ENCODE assay signal across 15 mouse cellular contexts in the genomic region with DNA sequence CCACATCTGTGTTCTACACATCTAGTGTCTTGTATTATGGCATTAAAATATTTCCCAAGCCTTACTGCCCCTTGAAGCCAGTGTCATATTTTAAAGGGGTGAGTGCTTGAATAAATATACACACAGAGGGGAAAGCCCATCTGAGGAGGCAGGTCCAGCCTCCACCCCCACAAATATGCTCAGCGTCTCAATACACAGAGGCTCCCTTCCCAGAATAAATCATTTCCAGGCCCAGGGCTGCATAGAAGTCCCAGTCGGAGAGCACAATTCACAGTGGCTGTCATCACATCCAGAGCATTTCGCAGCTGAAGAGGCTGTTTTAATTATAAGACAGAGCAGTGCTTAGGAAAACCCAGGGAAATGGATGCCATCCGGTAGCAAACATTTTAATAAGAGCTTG.
DNase-seq lines count a peak whose midpoint lies in the region; ATAC-seq lines count a peak whose summit lies in the region.
"Had no signal": no experiment of that assay in that cellular context is flagged by ENCODE, and none has a peak within 500 bp of the region (broad histone marks: within the 10 kb centered on the region; RNA-seq: fewer than 3 reads in every experiment).

No protein-coding gene starts in this region.

- DNase-seq in heart, adult 9 months (ENCODE audit: low spot score in 2 of 2) = peak; percentile 37 to 53
- no peak for DNase-seq in heart, postnatal 25 days (ENCODE audit: low spot score)
- peak; percentile 39 for DNase-seq in adipocyte (ENCODE audit: low spot score)
- DNase-seq in embryo, embryonic 9.5 days (ENCODE audit: extremely low spot score) = peak; percentile 24
- DNase-seq in layer of hippocampus, adult 9-11 months = no peak
- no peak for DNase-seq in midbrain, embryonic 14.5 days
- DNase-seq in urinary bladder, postnatal 4 days (ENCODE audit: low spot score in 2 of 2) = no peak
- DNase-seq: cerebellum, adult 9-11 months; gastrocnemius, postnatal 10 days; liver, embryonic 13.5 days; lung, postnatal 36 days had no signal

- H3K4me3 ChIP-seq in heart, embryonic 14.5 days (ENCODE audit: control insufficient read depth in 1 of 2, insufficient read depth in 1 of 2, low read depth in 1 of 2, low read length in 2 of 2) = no peak overlapping the region
- H3K4me3 ChIP-seq in midbrain, embryonic 14.5 days (replicated peaks; ENCODE audit: low read depth, low read length) = no peak overlapping the region
- H3K4me3 ChIP-seq: erythroblast, embryonic 14.5 days; liver, embryonic 13.5 days; neural tube, embryonic 15.5 days had no signal

- no peak for ATAC-seq in heart, embryonic 14.5 days (ENCODE audit: insufficient number of reproducible peaks, insufficient read depth, low FRiP score, low read depth)
- no peak for ATAC-seq in midbrain, embryonic 14.5 days (ENCODE audit: low FRiP score, low TSS enrichment)
- ATAC-seq: Patski had no signal

- no peaks in the 10 kb centered on the region for H3K27me3 ChIP-seq in heart, embryonic 14.5 days (ENCODE audit: control insufficient read depth, insufficient read depth, low read length)
- no peaks in the 10 kb centered on the region for H3K27me3 ChIP-seq in midbrain, embryonic 14.5 days (ENCODE audit: control insufficient read depth, insufficient read depth, low read length)
- H3K27me3 ChIP-seq: liver, embryonic 13.5 days; neural tube, embryonic 15.5 days; Patski had no signal

- 19% methylated on average over 4 of the region's 4 CpGs for WGBS in heart, embryonic 14.5 days
- WGBS in midbrain, embryonic 14.5 days = 70% methylated on average over 4 of the region's 4 CpGs

- no peak overlapping the region for H3K9ac ChIP-seq in heart, embryonic 14.5 days (ENCODE audit: low read length)
- H3K9ac ChIP-seq in midbrain, embryonic 14.5 days (replicated peaks; ENCODE audit: low read length) = no peak overlapping the region
- H3K9ac ChIP-seq: liver, embryonic 13.5 days; neural tube, embryonic 15.5 days had no signal

- H3K9me3 ChIP-seq in heart, embryonic 14.5 days (ENCODE audit: control insufficient read depth, low read length) = no peaks in the 10 kb centered on the region
- no peaks in the 10 kb centered on the region for H3K9me3 ChIP-seq in midbrain, embryonic 14.5 days (ENCODE audit: control insufficient read depth, low read length)
- H3K9me3 ChIP-seq: liver, embryonic 13.5 days; neural tube, embryonic 15.5 days had no signal

- no peak overlapping the region for H3K4me2 ChIP-seq in heart, embryonic 14.5 days (ENCODE audit: low read length)
- no peak overlapping the region for H3K4me2 ChIP-seq in midbrain, embryonic 14.5 days (ENCODE audit: low read length)
- H3K4me2 ChIP-seq: liver, embryonic 13.5 days; neural tube, embryonic 15.5 days had no signal

- peak overlapping the region; percentile 46 to 58; a peak in 3 of 4 replicates for H3K27ac ChIP-seq in heart, embryonic 14.5 days (replicated peaks in 1 of 2; ENCODE audit: control insufficient read depth in 1 of 2, insufficient read depth in 1 of 2, low read depth in 2 of 2, low read length in 2 of 2)
- no peak overlapping the region for H3K27ac ChIP-seq in midbrain, embryonic 14.5 days (replicated peaks; ENCODE audit: low read depth, low read length)
- H3K27ac ChIP-seq: liver, embryonic 13.5 days; neural tube, embryonic 15.5 days had no signal

- intact Hi-C loops in heart, postnatal 25 days (cut with DNase I) = loop anchor here (5.0 to 10.0 kb wide), 3 partner anchors 187 to 1051 kb away; no protein-coding TSS in a partner anchor

- no peaks in the 10 kb centered on the region for H3K36me3 ChIP-seq in heart, embryonic 14.5 days (ENCODE audit: control insufficient read depth, insufficient read depth, low read length)
- H3K36me3 ChIP-seq in midbrain, embryonic 14.5 days (ENCODE audit: control insufficient read depth, insufficient read depth, low read length) = no peaks in the 10 kb centered on the region
- H3K36me3 ChIP-seq: liver, embryonic 13.5 days; neural tube, embryonic 15.5 days had no signal

- peaks cover 17 to 26% of the 10 kb centered on the region in 2 experiments for H3K4me1 ChIP-seq in heart, embryonic 14.5 days (ENCODE audit: control insufficient read depth in 2 of 2, insufficient read depth in 2 of 2, low read length in 2 of 2)
- no peaks in the 10 kb centered on the region for H3K4me1 ChIP-seq in midbrain, embryonic 14.5 days (ENCODE audit: control insufficient read depth, insufficient read depth, low read length)
- H3K4me1 ChIP-seq: liver, embryonic 13.5 days had no signal

Comparison
In these comparisons a context has a peak if more than half of its experiments do, and no peak if none do; other contexts are left out.
1. DNase-seq: peak in heart, adult 9 months (2 of 2), adipocyte (single experiment) and embryo, embryonic 9.5 days (single experiment); none in heart, postnatal 25 days (single experiment), layer of hippocampus, adult 9-11 months (single experiment), midbrain, embryonic 14.5 days (single experiment) and urinary bladder, postnatal 4 days (0 of 2).